Mouse (Mus musculus): ENCODE measurements around the gene Cdk15. TPM values are rescaled to one million over a fixed set of nuclear protein-coding genes. Genes with fewer than 3 reads are reported as not detected.
A peak's percentile ranks its signal among the peaks of the same experiment; 100 is the strongest.

Cdk15 gene
- 1.9 and 2.2 TPM in 2 replicates for polyA plus RNA-seq (2012; rRNA removed)

GRCm38 (mm10) chr1:59256751-59257231 lies at the start of gene Cdk15:
Cdk15 (plus strand) TSS chr1:59256906.
- no peak for DNase-seq (ENCODE audit: low spot score)

GRCm38 (mm10) chr1:59208331-59208730 lies 48.4 kb upstream of the Cdk15 start:
- no peak for DNase-seq (ENCODE audit: low spot score)

- no peak for DNase-seq (ENCODE audit: low spot score)
Measured at GRCm38 (mm10) chr1:59211651-59212050, 45.1 kb upstream of the Cdk15 start.

- no peak for DNase-seq (ENCODE audit: low spot score)
Measured at GRCm38 (mm10) chr1:59212076-59212779, 44.5 kb upstream of the Cdk15 start.

- no peak for DNase-seq (ENCODE audit: low spot score)
Measured at GRCm38 (mm10) chr1:59212951-59213350, 43.8 kb upstream of the Cdk15 start.

GRCm38 (mm10) chr1:59215446-59215845 lies 41.3 kb upstream of the Cdk15 start:
- no peak for DNase-seq (ENCODE audit: low spot score)

GRCm38 (mm10) chr1:59220371-59220770 lies 36.3 kb upstream of the Cdk15 start:
- DNase-seq (ENCODE audit: low spot score): no peak

- no peak for DNase-seq (ENCODE audit: low spot score)
Measured at GRCm38 (mm10) chr1:59221591-59221990, 35.1 kb upstream of the Cdk15 start.

GRCm38 (mm10) chr1:59222101-59222825 lies 34.4 kb upstream of the Cdk15 start:
- no peak for DNase-seq (ENCODE audit: low spot score)

GRCm38 (mm10) chr1:59228552-59228951 lies 28.2 kb upstream of the Cdk15 start:
- no peak for DNase-seq (ENCODE audit: low spot score)

GRCm38 (mm10) chr1:59229187-59229586 lies 27.5 kb upstream of the Cdk15 start:
- DNase-seq (ENCODE audit: low spot score): no peak

GRCm38 (mm10) chr1:59236856-59237441 lies 19.8 kb upstream of the Cdk15 start, which contains the start of gene Als2:
Als2 (minus strand) TSS chr1:59237231.
- DNase-seq (ENCODE audit: low spot score): peak; percentile 98

GRCm38 (mm10) chr1:59237614-59238211 lies 19.0 kb upstream of the Cdk15 start:
- peak; percentile 36 for DNase-seq (ENCODE audit: low spot score)

GRCm38 (mm10) chr1:59243770-59244169 lies 12.9 kb upstream of the Cdk15 start:
- no peak for DNase-seq (ENCODE audit: low spot score)

- no peak for DNase-seq (ENCODE audit: low spot score)
Measured at GRCm38 (mm10) chr1:59247602-59248001, 9.1 kb upstream of the Cdk15 start.

GRCm38 (mm10) chr1:59252762-59253161 lies 3.9 kb upstream of the Cdk15 start:
- no peak for DNase-seq (ENCODE audit: low spot score)

GRCm38 (mm10) chr1:59253301-59253909 lies 3.3 kb upstream of the Cdk15 start:
- no peak for DNase-seq (ENCODE audit: low spot score)

GRCm38 (mm10) chr1:59257736-59258135 lies 1.0 kb downstream of the Cdk15 start:
- DNase-seq (ENCODE audit: low spot score): no peak

GRCm38 (mm10) chr1:59268931-59269330 lies 12.2 kb downstream of the Cdk15 start:
- DNase-seq (ENCODE audit: low spot score): no peak

- DNase-seq (ENCODE audit: low spot score): no peak
Measured at GRCm38 (mm10) chr1:59269466-59269865, 12.8 kb downstream of the Cdk15 start.

- no peak for DNase-seq (ENCODE audit: low spot score)
Measured at GRCm38 (mm10) chr1:59269951-59270689, 13.4 kb downstream of the Cdk15 start.

Measured in urinary bladder, adult 2 months (tissue).